Mouse (Mus musculus): Measurements from ENCODE around the gene Tecpr2. TPM values are rescaled to one million over a fixed set of nuclear protein-coding genes. Genes with fewer than 3 reads are reported as not detected.

Gene Tecpr2
- polyA plus RNA-seq, 1 experiment from 2014 or later, result 6.2 TPM

DNA sequence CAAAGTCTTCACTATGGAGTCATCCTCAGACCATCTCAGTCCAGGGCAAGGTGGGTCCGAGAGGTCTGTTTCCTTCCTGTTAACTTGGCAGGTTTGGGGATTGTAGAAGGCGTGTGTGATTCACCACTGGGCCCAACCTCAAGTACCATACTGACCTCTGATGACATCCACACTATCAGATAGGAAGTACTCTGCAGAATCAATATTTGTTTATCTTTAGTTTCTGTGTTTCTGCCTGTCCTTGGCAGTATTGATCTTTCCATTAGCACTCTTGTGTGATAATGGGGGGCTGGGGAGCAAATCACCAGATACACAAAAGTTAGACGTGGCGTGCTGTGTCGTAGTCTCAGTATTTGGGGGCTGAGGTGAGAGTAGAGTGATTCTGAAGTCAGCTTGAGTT lies 17.8 kb upstream of the Tecpr2 start:
- no peak overlapping the region for H3K4me2 ChIP-seq (replicated peaks)
- H3K9me3 ChIP-seq, result no peaks in the 10 kb centered on the region
- ATAC-seq, result no peak
- H3K27ac ChIP-seq, result no peak overlapping the region
- no peaks in the 10 kb centered on the region for H3K4me1 ChIP-seq (replicated peaks)
- H3K27me3 ChIP-seq, result no peaks in the 10 kb centered on the region
- no peak overlapping the region for H3K4me3 ChIP-seq (replicated peaks)
- peaks cover 87% of the 10 kb centered on the region for H3K36me3 ChIP-seq
- 95% methylated on average over 5 of the region's 5 CpGs for WGBS
- H3K9ac ChIP-seq (replicated peaks), result no peak overlapping the region

DNA sequence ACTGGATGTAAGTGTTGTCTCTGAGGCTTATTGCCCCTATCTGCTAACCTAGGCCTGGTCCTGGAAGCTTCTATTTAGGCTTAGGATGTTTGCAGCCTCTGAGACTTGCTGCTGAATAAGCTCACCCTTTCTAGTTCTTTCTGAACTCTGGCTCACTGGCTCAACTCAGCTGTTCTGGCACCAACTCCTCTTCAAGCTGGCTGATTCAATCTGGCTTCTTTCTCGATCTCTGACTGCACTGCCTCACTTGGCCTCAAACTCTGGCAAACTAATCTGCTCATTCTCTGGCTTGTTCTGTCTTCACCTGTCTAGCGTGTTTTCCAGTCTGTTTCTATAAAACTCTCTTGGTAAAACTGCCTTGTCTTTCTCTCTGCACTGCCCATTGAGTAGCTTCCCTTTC lies 13.7 kb upstream of the Tecpr2 start:
- Histone ChIP-seq H3K27me3 (no peaks in the 10 kb centered on the region), H3K4me2 (replicated peaks) (no peak overlapping the region), H3K4me3 (replicated peaks) (no peak overlapping the region), H3K27ac (no peak overlapping the region), H3K9ac (replicated peaks) (no peak overlapping the region), H3K9me3 (no peaks in the 10 kb centered on the region), H3K4me1 (replicated peaks) (no peaks in the 10 kb centered on the region), H3K36me3 (peaks cover 84% of the 10 kb centered on the region)
- ATAC-seq, result no peak
- whole genome bisulfite sequencing, result 94% methylated on average over 2 of the region's 2 CpGs

DNA sequence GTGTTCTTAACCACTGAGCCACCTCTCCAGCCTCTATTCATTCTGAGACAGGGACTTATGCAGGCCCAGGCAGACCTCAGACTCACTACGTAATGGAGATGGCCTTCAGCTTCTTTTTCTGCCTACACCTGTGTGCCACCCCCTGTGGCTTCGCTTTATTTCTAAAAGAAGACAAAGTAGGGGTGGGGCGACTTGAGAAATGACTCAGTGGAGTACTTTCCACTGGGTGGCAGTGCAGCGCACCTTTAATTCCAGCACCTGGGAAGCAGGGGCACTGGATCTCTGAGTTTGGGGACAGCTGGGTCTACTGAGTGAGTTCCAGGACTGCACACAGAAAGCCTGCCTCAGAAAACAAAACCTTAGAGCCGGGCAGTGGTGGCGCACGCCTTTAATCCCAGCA lies 6.8 kb upstream of the Tecpr2 start:
- no peak overlapping the region for H3K27ac ChIP-seq
- H3K36me3 ChIP-seq, result peaks cover 55% of the 10 kb centered on the region
- no peak overlapping the region for H3K4me2 ChIP-seq (replicated peaks)

GRCm38 (mm10) chr12:110885251-110885650 lies 3.8 kb upstream of the Tecpr2 start:
- Histone ChIP-seq H3K36me3 (peaks cover 31% of the 10 kb centered on the region), H3K9ac (replicated peaks) (no peak overlapping the region), H3K4me1 (replicated peaks) (peaks cover 18% of the 10 kb centered on the region), H3K27ac (no peak overlapping the region), H3K27me3 (no peaks in the 10 kb centered on the region), H3K4me3 (replicated peaks) (no peak overlapping the region), H3K9me3 (no peaks in the 10 kb centered on the region), H3K4me2 (replicated peaks) (no peak overlapping the region)
- ATAC-seq, result no peak
- WGBS, result 91% methylated on average over 2 of the region's 2 CpGs

More for the DNA sequence above, 6.8 kb upstream of the Tecpr2 start:
- Histone ChIP-seq H3K4me3 (replicated peaks) (no peak overlapping the region), H3K4me1 (replicated peaks) (no peaks in the 10 kb centered on the region), H3K27me3 (no peaks in the 10 kb centered on the region), H3K9ac (replicated peaks) (no peak overlapping the region), H3K9me3 (no peaks in the 10 kb centered on the region)
- no peak for ATAC-seq
- 91% methylated on average over 7 of the region's 7 CpGs for WGBS

DNA sequence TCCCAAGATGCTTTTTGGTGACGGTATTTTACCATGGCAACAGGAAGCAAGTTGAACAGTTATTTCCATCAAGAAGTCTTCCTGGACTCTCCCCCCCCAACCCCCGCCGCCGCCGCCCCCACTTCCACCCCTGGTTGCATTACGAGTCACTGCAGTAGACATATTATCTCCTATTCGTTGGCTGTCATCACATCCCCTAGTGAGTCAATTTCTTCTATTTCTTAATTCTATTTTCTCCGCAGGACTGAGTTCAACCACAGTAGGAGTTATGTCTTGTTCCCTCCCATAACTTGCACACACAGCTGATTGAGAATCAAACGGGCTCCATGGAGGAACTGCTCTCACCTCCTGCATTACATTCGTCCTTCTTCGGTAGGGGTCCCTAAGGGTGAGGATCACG lies 958 bp upstream of the Tecpr2 start:
- Histone ChIP-seq H3K27ac (no peak overlapping the region), H3K27me3 (no peaks in the 10 kb centered on the region), H3K9ac (replicated peaks) (peak overlapping the region; percentile 87), H3K9me3 (no peaks in the 10 kb centered on the region), H3K36me3 (peaks cover 9% of the 10 kb centered on the region), H3K4me1 (replicated peaks) (peaks cover 23% of the 10 kb centered on the region), H3K4me3 (replicated peaks) (peak overlapping the region; percentile 79), H3K4me2 (replicated peaks) (peak overlapping the region; percentile 89)
- WGBS, result 46% methylated on average over 12 of the region's 12 CpGs
- ATAC-seq, result no peak

DNA sequence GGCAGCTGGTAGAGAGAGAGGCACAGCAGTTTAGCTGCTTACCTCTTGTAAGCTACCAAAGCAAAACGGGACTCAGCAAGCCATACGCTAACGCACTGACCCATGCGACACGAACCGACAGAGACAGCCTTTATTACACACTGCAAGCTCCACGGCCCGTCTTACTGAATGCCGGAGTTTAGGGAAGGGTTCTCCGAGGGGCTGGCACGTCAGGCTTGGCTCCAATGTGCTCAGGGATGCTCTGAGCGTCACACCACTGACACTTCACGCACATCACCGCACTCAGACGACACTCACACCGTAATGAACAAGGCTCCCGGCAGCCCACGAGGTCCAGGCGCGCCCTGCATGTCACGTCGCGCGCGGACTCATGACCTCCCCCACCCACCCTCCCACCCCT lies 458 bp upstream of the Tecpr2 start:
- Histone ChIP-seq H3K9me3 (no peaks in the 10 kb centered on the region), H3K9ac (replicated peaks) (peak overlapping the region; percentile 87), H3K27ac (no peak overlapping the region), H3K4me1 (replicated peaks) (peaks cover 23% of the 10 kb centered on the region), H3K4me3 (replicated peaks) (peak overlapping the region; percentile 79), H3K4me2 (replicated peaks) (peak overlapping the region; percentile 89), H3K36me3 (peaks cover 4% of the 10 kb centered on the region), H3K27me3 (no peaks in the 10 kb centered on the region)
- no peak; the same call in 1 of the 2 replicates for ATAC-seq
- under 1% methylated on average over 25 of the region's 25 CpGs for WGBS

DNA sequence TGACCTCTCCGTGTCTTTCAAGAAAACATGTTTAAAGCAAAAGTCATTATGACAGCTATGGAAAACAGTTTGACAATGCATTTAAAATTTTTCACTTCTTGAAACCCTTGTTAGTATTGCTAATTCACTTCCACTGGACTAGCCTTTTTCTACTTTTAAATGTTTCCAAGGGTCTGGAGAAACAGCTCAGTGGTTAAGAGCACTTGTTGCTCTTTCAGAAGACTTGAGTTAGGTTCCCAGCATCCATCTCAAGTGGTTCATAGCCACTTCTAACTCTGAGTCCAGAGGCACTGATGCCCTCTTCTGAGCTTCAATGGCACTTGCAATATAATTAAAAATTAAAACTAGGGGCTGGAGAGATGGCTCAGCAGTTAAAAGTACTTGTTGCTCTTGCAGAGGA lies 2.8 kb downstream of the Tecpr2 start:
- 98% methylated on average over 1 of the region's 1 CpGs for WGBS
- H3K4me2 ChIP-seq (replicated peaks), result no peak overlapping the region
- H3K9me3 ChIP-seq, result no peaks in the 10 kb centered on the region
- no peak overlapping the region for H3K4me3 ChIP-seq (replicated peaks)
- ATAC-seq, result no peak
- H3K36me3 ChIP-seq, result 0 out of 2 replicates have a peak, but pooled peaks cover 3% of the 10 kb centered on the region
- peaks cover 23% of the 10 kb centered on the region for H3K4me1 ChIP-seq (replicated peaks)
- no peaks in the 10 kb centered on the region for H3K27me3 ChIP-seq
- H3K9ac ChIP-seq (replicated peaks), result no peak overlapping the region
- no peak overlapping the region for H3K27ac ChIP-seq

DNA sequence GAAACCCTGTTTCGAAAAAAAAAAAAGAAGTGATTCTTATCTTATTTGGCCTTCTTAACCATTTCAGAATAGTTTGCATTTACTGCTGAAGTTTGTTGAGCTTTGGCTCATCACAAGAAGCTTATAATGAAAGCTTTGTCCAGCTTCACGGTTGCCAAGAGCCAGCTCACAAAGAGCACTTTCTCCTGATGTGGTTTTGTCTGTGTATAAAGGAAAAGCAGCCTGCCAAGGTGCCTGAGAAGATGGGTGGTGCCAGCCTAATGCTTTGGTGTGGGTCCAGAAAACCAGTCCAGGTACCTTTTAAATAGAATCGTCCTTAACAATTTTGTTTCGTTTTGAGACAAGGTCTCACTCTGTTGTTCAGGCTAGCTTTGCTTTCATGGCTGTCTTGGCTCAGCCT lies 13.0 kb downstream of the Tecpr2 start:
- H3K9ac ChIP-seq (replicated peaks), result no peak overlapping the region
- no peak overlapping the region for H3K27ac ChIP-seq
- 83% methylated on average over 4 of the region's 4 CpGs for WGBS
- H3K4me2 ChIP-seq (replicated peaks), result no peak overlapping the region
- H3K27me3 ChIP-seq, result no peaks in the 10 kb centered on the region
- ATAC-seq, result no peak
- no peak overlapping the region for H3K4me3 ChIP-seq (replicated peaks)
- 0 out of 2 replicates have a peak, but pooled peaks cover 6% of the 10 kb centered on the region for H3K36me3 ChIP-seq
- no peaks in the 10 kb centered on the region for H3K4me1 ChIP-seq (replicated peaks)
- H3K9me3 ChIP-seq, result no peaks in the 10 kb centered on the region

- no peak overlapping the region for H3K27ac ChIP-seq
- H3K4me2 ChIP-seq (replicated peaks), result no peak overlapping the region
- WGBS, result 93% methylated on average over 2 of the region's 2 CpGs
- 0 out of 2 replicates have a peak, but pooled peaks cover 6% of the 10 kb centered on the region for H3K36me3 ChIP-seq
- ATAC-seq, result no peak
- no peaks in the 10 kb centered on the region for H3K27me3 ChIP-seq
- no peaks in the 10 kb centered on the region for H3K9me3 ChIP-seq
- no peak overlapping the region for H3K9ac ChIP-seq (replicated peaks)
- no peak overlapping the region for H3K4me3 ChIP-seq (replicated peaks)
- H3K4me1 ChIP-seq (replicated peaks), result no peaks in the 10 kb centered on the region
Observed at GRCm38 (mm10) chr12:110903536-110903935, 14.5 kb downstream of the Tecpr2 start.

GRCm38 (mm10) chr12:110907845-110908244 lies 18.8 kb downstream of the Tecpr2 start:
- Histone ChIP-seq H3K4me2 (replicated peaks) (no peak overlapping the region), H3K9ac (replicated peaks) (no peak overlapping the region), H3K36me3 (no peaks in the 10 kb centered on the region), H3K27me3 (no peaks in the 10 kb centered on the region), H3K9me3 (no peaks in the 10 kb centered on the region), H3K4me1 (replicated peaks) (no peaks in the 10 kb centered on the region), H3K4me3 (replicated peaks) (no peak overlapping the region), H3K27ac (no peak overlapping the region)
- 88% methylated on average over 3 of the region's 3 CpGs for WGBS
- no peak for ATAC-seq

- Histone ChIP-seq H3K4me2 (replicated peaks) (no peak overlapping the region), H3K27ac (no peak overlapping the region), H3K36me3 (peaks cover 5% of the 10 kb centered on the region), H3K4me3 (replicated peaks) (no peak overlapping the region), H3K9ac (replicated peaks) (no peak overlapping the region), H3K27me3 (no peaks in the 10 kb centered on the region), H3K9me3 (no peaks in the 10 kb centered on the region), H3K4me1 (replicated peaks) (no peaks in the 10 kb centered on the region)
- no peak for ATAC-seq
- WGBS, result 98% methylated on average over 2 of the region's 2 CpGs
Observed at GRCm38 (mm10) chr12:110909962-110910361, 20.9 kb downstream of the Tecpr2 start.

DNA sequence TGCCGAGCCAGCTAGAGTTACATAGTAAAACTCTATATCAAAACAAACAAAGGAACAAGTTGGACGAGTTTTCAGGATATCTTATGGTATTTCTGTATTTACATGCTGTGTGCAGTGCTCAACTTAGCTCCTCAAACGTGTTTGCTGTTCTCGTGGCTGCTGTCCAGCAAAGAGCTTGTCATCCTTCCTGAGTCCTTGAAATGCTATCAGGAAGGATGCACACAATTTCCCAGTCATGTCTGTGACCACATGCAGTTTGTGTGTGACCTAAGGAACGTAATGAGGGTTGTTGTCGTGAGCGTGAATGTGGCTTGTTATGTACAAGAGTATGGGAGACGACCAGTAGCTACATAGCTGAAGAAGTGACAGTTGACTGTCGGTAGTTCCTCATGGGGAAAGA lies 26.7 kb downstream of the Tecpr2 start:
- H3K9me3 ChIP-seq, result no peaks in the 10 kb centered on the region
- no peaks in the 10 kb centered on the region for H3K27me3 ChIP-seq
- H3K4me2 ChIP-seq (replicated peaks), result no peak overlapping the region
- H3K4me3 ChIP-seq (replicated peaks), result no peak overlapping the region
- no peaks in the 10 kb centered on the region for H3K4me1 ChIP-seq (replicated peaks)
- peaks cover 43% of the 10 kb centered on the region for H3K36me3 ChIP-seq
- 91% methylated on average over 9 of the region's 9 CpGs for WGBS
- no peak overlapping the region for H3K27ac ChIP-seq
- no peak for ATAC-seq
- H3K9ac ChIP-seq (replicated peaks), result no peak overlapping the region

- no peaks in the 10 kb centered on the region for H3K27me3 ChIP-seq
- WGBS, result 90% methylated on average over 4 of the region's 4 CpGs
- no peaks in the 10 kb centered on the region for H3K9me3 ChIP-seq
- H3K4me2 ChIP-seq (replicated peaks), result no peak overlapping the region
- no peak overlapping the region for H3K27ac ChIP-seq
- peaks cover 57% of the 10 kb centered on the region for H3K36me3 ChIP-seq
- H3K9ac ChIP-seq (replicated peaks), result no peak overlapping the region
- H3K4me1 ChIP-seq (replicated peaks), result no peaks in the 10 kb centered on the region
- ATAC-seq, result no peak
- H3K4me3 ChIP-seq (replicated peaks), result no peak overlapping the region
Observed at GRCm38 (mm10) chr12:110920254-110920653, 31.2 kb downstream of the Tecpr2 start.
